Mouse (Mus musculus) hindbrain, embryonic 11.5 days (tissue): ENCODE measurements around the gene Tagap1. TPM values are rescaled to one million over a fixed set of nuclear protein-coding genes. Genes with fewer than 3 reads are reported as not detected.
A peak's percentile ranks its signal among the peaks of the same experiment; 100 is the strongest.
"Not testable (repeated sequence)": the region's sequence is repeated elsewhere in the genome, so short reads cannot be mapped to it uniquely, and the experiment has no call there.

ENCODE experiments used
- ATAC-seq: fragments of 200-750 bp; cut with Nextera tagmentation; 2 replicates; pipeline ENCODE4 v1.8.0; 2017; ENCODE audit warnings: mild to moderate bottlenecking, moderate TSS enrichment, moderate library complexity; ENCODE audit not compliant: low FRiP score
- DNase-seq: peaks from one replicate; pipeline ENCODE4 v3.0.0-alpha.2; 2015; ENCODE audit warnings: low spot score
- H3K27ac ChIP-seq: fragments of 300-500 bp; sonication (generic); 2 replicates; pipeline ENCODE4 v1.5.1; 2014; ENCODE audit warnings: mild to moderate bottlenecking, low read depth, low read length
- H3K27me3 ChIP-seq: fragments of 300-500 bp; sonication (generic); 2 replicates; pipeline ENCODE4 v1.6.1; 2014; ENCODE audit warnings: mild to moderate bottlenecking, low read length, moderate library complexity, mixed read lengths; ENCODE audit not compliant: control insufficient read depth, insufficient read depth
- H3K36me3 ChIP-seq: fragments of 300-500 bp; sonication (generic); 2 replicates; pipeline ENCODE4 v1.6.1; 2014; ENCODE audit warnings: mild to moderate bottlenecking, low read length, moderate library complexity, mixed read lengths; ENCODE audit not compliant: control insufficient read depth, insufficient read depth
- H3K4me1 ChIP-seq: fragments of 300-500 bp; sonication (generic); replicated peaks from 2 replicates; pipeline ENCODE4 v1.6.1; 2014; ENCODE audit warnings: low read length, mixed read lengths; ENCODE audit not compliant: control insufficient read depth, insufficient read depth
- H3K4me2 ChIP-seq: fragments of 300-500 bp; sonication (generic); replicated peaks from 2 replicates; pipeline ENCODE4 v1.6.1; 2014; ENCODE audit warnings: mild to moderate bottlenecking, low read depth, low read length
- H3K4me3 ChIP-seq: fragments of 300-500 bp; sonication (generic); 2 replicates; pipeline ENCODE4 v1.5.1; 2014; ENCODE audit warnings: low read depth, low read length
- H3K9ac ChIP-seq: fragments of 300-500 bp; sonication (generic); 2 replicates; pipeline ENCODE4 v1.6.1; 2014; ENCODE audit warnings: low read depth, low read length
- H3K9me3 ChIP-seq: fragments of 300-500 bp; sonication (generic); 2 replicates; pipeline ENCODE4 v1.6.1; 2016; ENCODE audit warnings: low read length; ENCODE audit not compliant: control insufficient read depth
- WGBS: fragments of 180-500 bp; shearing (Covaris S2); extraction: QIAGEN DNeasy Blood & Tissue Kit; methylation state at CpG from one replicate; pipeline ENCODE4 v1.1.7; 2014; 5-methylcytosine and 5-hydroxymethylcytosine counted together
- polyA plus RNA-seq: library from polyadenylated mRNA; unstranded; fragments of >200 nt; fragmentation: Nextera tagmentation; extraction: Ambion mirVana; gene quantifications from 2 replicates; pipeline ENCODE4 v1.2.1, GENCODE M21; 2014

Tagap1 gene
- polyA plus RNA-seq, 1 experiment from 2014 or later, result 57.1 TPM

GRCm38 (mm10) chr17:6996826-6997225 lies 35.9 kb upstream of the Tagap1 start:
- DNase-seq, H3K9ac ChIP-seq, H3K27me3 ChIP-seq, H3K36me3 ChIP-seq, H3K4me1 ChIP-seq, H3K27ac ChIP-seq, H3K4me3 ChIP-seq, ATAC-seq, H3K9me3 ChIP-seq, H3K4me2 ChIP-seq: not testable (repeated sequence)
- 92% methylated on average over 8 of the region's 8 CpGs for WGBS

GRCm38 (mm10) chr17:6995504-6995903 lies 34.5 kb upstream of the Tagap1 start:
- not testable (repeated sequence) for H3K9me3 ChIP-seq, H3K4me3 ChIP-seq, H3K4me2 ChIP-seq, H3K4me1 ChIP-seq, H3K27me3 ChIP-seq, H3K9ac ChIP-seq, H3K36me3 ChIP-seq, ATAC-seq, H3K27ac ChIP-seq, DNase-seq
- no CpG with 5 or more reads among the region's 6 CpGs for WGBS

- H3K4me3 ChIP-seq, DNase-seq, H3K36me3 ChIP-seq, ATAC-seq, H3K9ac ChIP-seq, H3K4me2 ChIP-seq, H3K27me3 ChIP-seq, H3K27ac ChIP-seq, H3K4me1 ChIP-seq, H3K9me3 ChIP-seq: not testable (repeated sequence)
- 100% methylated on average over 1 of the region's 1 CpGs for WGBS
These were observed 25.2 kb upstream of the Tagap1 start for GRCm38 (mm10) chr17:6986118-6986517.

DNA sequence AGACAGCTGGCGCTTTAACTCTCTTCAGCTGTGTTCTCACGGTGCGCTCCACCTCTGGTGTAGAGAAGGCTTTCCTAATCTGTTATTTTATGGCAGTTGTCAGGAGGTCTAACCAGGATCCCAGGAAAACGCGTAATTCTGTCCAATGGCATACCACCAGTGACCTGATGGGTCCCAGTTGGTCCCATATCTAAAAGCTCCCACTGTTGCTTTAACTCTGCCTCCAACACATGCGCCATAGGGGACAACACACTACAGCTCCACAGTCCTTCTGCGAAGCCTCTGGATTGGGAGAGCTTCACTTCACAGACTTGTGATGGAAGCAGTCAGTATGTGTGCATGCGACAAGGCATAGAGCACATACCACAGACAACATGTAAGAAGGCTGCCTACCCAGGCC lies 19.2 kb upstream of the Tagap1 start:
- H3K27me3 ChIP-seq, ATAC-seq, H3K9ac ChIP-seq, H3K4me2 ChIP-seq, H3K36me3 ChIP-seq, H3K9me3 ChIP-seq, DNase-seq, H3K27ac ChIP-seq, H3K4me1 ChIP-seq, H3K4me3 ChIP-seq: not testable (repeated sequence)
- 97% methylated on average over 5 of the region's 8 CpGs for WGBS

GRCm38 (mm10) chr17:6979380-6979779 lies 18.4 kb upstream of the Tagap1 start:
- H3K4me1 ChIP-seq, H3K27ac ChIP-seq, H3K9me3 ChIP-seq, H3K27me3 ChIP-seq, H3K36me3 ChIP-seq: not testable (repeated sequence)
- peak overlapping the region; percentile 41 for H3K4me3 ChIP-seq
- 29% methylated on average over 5 of the region's 5 CpGs for WGBS
- ATAC-seq (0 out of 2 replicates have a peak, but pooled peaks have one; percentile 4), DNase-seq (peak; percentile 7)
- H3K9ac ChIP-seq, result peak overlapping the region; percentile 64; the same call in 1 of the 2 replicates
- peak overlapping the region; percentile 35 for H3K4me2 ChIP-seq

DNA sequence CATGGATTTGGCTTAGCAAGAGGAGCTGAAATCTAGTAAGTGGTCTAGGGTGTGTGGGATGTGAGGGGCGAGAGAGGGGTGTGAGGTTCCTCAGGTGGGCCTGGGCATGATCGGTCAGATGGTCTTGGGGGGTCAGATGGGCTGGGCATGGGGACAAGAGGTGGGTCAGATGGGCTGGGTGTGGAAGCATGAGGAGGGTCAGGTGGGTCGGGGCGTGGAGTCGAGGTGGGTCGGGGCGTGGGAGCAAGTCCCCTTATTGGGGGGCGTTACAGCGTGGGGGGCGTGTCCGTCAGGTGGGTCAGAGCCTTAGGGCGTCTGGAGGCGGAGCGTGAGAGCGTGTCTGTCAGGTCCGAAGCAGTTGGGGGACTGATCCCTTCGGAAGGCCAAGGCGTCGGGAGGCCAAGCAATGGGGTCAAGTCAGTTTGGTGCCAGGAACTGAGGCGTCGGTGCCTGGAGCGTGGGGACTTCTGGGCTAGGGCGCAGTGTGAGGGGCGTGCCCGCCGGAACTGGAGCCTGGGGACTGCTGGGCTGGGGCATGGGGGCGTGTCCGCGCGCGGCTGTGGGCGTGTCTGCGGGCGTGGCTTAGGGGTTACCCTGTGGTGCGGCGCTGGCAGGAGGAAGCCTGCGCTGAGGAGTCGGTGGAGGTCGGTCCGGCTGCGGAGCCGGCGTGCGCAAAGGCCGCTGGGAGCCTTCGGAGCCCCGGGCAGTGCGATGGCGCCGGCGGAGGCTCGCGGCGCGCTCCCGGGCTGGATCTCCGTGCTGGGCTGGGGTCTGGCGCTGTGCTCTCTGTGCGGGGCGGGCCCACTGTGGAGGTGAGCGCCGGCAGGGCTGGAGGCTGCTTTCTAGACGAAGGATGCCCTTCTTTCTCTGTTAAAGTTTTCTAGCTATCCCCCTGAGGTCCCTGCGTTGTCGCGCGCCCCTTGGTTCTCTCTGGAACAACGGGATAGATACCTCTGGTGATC lies 17.6 kb upstream of the Tagap1 start, which contains the start of gene Gm49721:
Gene Gm49721, plus strand, starts transcription at position 618 of the 962 bp plus-strand sequence.
- H3K4me2 ChIP-seq, result peak within 1 kb of the TSS; percentile 35
- H3K27me3 ChIP-seq, H3K36me3 ChIP-seq, H3K27ac ChIP-seq, H3K4me1 ChIP-seq, H3K9me3 ChIP-seq: not testable (repeated sequence)
- peak within 1 kb of the TSS; percentile 41 for H3K4me3 ChIP-seq
- H3K9ac ChIP-seq, result peak within 1 kb of the TSS; percentile 64
- DNase-seq (peak; percentile 46), ATAC-seq (peak; percentile 99)
- WGBS, result under 1% methylated on average over 33 of the region's 68 CpGs

GRCm38 (mm10) chr17:6974985-6975384 lies 14.0 kb upstream of the Tagap1 start:
- H3K4me1 ChIP-seq, H3K4me3 ChIP-seq, H3K9ac ChIP-seq, DNase-seq, H3K27me3 ChIP-seq, H3K36me3 ChIP-seq, ATAC-seq, H3K27ac ChIP-seq, H3K9me3 ChIP-seq, H3K4me2 ChIP-seq: not testable (repeated sequence)
- 79% methylated on average over 3 of the region's 3 CpGs for WGBS

- not testable (repeated sequence) for H3K27ac ChIP-seq, H3K9me3 ChIP-seq, ATAC-seq, DNase-seq, H3K4me1 ChIP-seq, H3K27me3 ChIP-seq, H3K4me3 ChIP-seq, H3K4me2 ChIP-seq, H3K36me3 ChIP-seq, H3K9ac ChIP-seq
- WGBS, result 55% methylated on average over 4 of the region's 4 CpGs
These were observed 12.0 kb upstream of the Tagap1 start for GRCm38 (mm10) chr17:6972836-6973396.
